Comparison of ENCODE assay signal across 9 mouse cellular contexts in the genomic region with DNA sequence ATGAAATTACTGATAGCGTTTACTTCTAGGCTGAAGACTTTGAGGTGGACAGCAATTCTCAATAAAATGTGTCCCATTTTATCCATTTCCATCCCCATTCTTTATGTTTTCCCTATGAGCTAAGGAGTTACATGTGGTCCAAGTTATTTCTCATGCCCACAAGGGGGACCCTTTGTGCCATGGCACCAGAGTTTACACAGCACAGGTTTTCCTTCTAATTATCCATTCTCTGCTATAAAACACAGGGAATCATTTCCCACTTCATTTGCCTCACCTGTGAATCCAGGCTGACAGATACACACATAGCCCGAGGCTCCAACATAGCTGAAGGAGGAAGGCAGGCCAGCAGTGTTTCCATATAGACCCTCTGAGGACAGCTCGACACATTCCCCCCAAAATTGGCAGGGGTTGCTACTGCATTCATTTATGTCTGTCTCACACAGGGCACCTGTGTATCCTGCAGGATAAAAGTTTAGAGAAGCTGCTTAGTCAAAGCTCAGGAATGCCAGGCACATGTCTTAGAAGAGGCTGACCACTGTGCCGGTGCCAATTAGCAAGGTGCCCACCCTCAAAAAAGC.
A peak's percentile ranks its signal among the peaks of the same experiment; 100 is the strongest.
DNase-seq lines count a peak whose midpoint lies in the region; ATAC-seq and TF ChIP-seq lines count a peak whose summit lies in the region.
"Had no signal": no experiment of that assay in that cellular context is flagged by ENCODE, and none has a peak within 500 bp of the region (broad histone marks: within the 10 kb centered on the region; RNA-seq: fewer than 3 reads in every experiment).

No protein-coding gene starts in this region.

- no peak overlapping the region for H3K4me2 ChIP-seq in hindbrain, postnatal 0 days (ENCODE audit: low read depth, low read length)
- no peak overlapping the region for H3K4me2 ChIP-seq in hindbrain, embryonic 11.5 days (replicated peaks; ENCODE audit: low read depth, low read length)
- H3K4me2 ChIP-seq: lung, embryonic 15.5 days had no signal

- ATAC-seq in hindbrain, postnatal 0 days, result 0 out of 2 replicates have a peak, but pooled peaks have one; percentile 51
- no peak for ATAC-seq in hindbrain, embryonic 11.5 days (ENCODE audit: low FRiP score)

- no peaks in the 10 kb centered on the region for H3K36me3 ChIP-seq in hindbrain, postnatal 0 days (ENCODE audit: insufficient read depth, low read length)
- no peaks in the 10 kb centered on the region for H3K36me3 ChIP-seq in hindbrain, embryonic 11.5 days (ENCODE audit: control insufficient read depth, insufficient read depth, low read length)
- H3K36me3 ChIP-seq: lung, embryonic 15.5 days had no signal

- no peak overlapping the region for H3K4me3 ChIP-seq in hindbrain, postnatal 0 days (ENCODE audit: low read length)
- H3K4me3 ChIP-seq in hindbrain, embryonic 11.5 days (ENCODE audit: low read depth, low read length), result no peak overlapping the region
- H3K4me3 ChIP-seq: lung, embryonic 15.5 days had no signal

- H3K27me3 ChIP-seq in hindbrain, postnatal 0 days (ENCODE audit: insufficient read depth, low read length), result no peaks in the 10 kb centered on the region
- H3K27me3 ChIP-seq in hindbrain, embryonic 11.5 days (ENCODE audit: control insufficient read depth, insufficient read depth, low read length), result no peaks in the 10 kb centered on the region
- H3K27me3 ChIP-seq: lung, embryonic 15.5 days had no signal

- no peak overlapping the region for H3K27ac ChIP-seq in hindbrain, postnatal 0 days
- H3K27ac ChIP-seq in hindbrain, embryonic 11.5 days (ENCODE audit: low read depth, low read length), result no peak overlapping the region
- H3K27ac ChIP-seq: lung, embryonic 15.5 days had no signal

- peak; percentile 33 for DNase-seq in hindbrain, postnatal 0 days (ENCODE audit: low spot score)
- no peak for DNase-seq in hindbrain, embryonic 11.5 days (ENCODE audit: low spot score)
- DNase-seq in A20 (ENCODE audit: low read depth, low spot score), result peak; percentile 38
- DNase-seq in Muller cell, postnatal 12 days (ENCODE audit: inconsistent ontology term), result peak; percentile 9
- DNase-seq in kidney, postnatal 36 days, result peak; percentile 29 to 48
- DNase-seq in adrenal gland, postnatal 25 days, result no peak
- no peak for DNase-seq in thymus, postnatal 0 days (ENCODE audit: low spot score)
- DNase-seq: cerebellum, adult 2 months had no signal

- H3K9ac ChIP-seq in hindbrain, postnatal 0 days (replicated peaks; ENCODE audit: low read length), result no peak overlapping the region
- no peak overlapping the region for H3K9ac ChIP-seq in hindbrain, embryonic 11.5 days (ENCODE audit: low read depth, low read length)
- H3K9ac ChIP-seq: lung, embryonic 15.5 days had no signal

- WGBS in hindbrain, postnatal 0 days, result 72% methylated on average over 4 of the region's 4 CpGs
- WGBS in hindbrain, embryonic 11.5 days, result 84% methylated on average over 4 of the region's 4 CpGs

- H3K4me1 ChIP-seq in hindbrain, postnatal 0 days (ENCODE audit: insufficient read depth, low read length), result no peaks in the 10 kb centered on the region
- H3K4me1 ChIP-seq in hindbrain, embryonic 11.5 days (replicated peaks; ENCODE audit: control insufficient read depth, insufficient read depth, low read length), result no peaks in the 10 kb centered on the region
- H3K4me1 ChIP-seq: lung, embryonic 15.5 days had no signal

- H3K9me3 ChIP-seq in hindbrain, postnatal 0 days (ENCODE audit: low read length), result no peaks in the 10 kb centered on the region
- no peaks in the 10 kb centered on the region for H3K9me3 ChIP-seq in hindbrain, embryonic 11.5 days (ENCODE audit: control insufficient read depth, low read length)
- H3K9me3 ChIP-seq: lung, embryonic 15.5 days had no signal

- TF ChIP-seq CTCF in hindbrain, postnatal 0 days (IDR thresholded peaks at IDR 0.05; ENCODE audit: low read depth), result peak; percentile 67

Comparison
In these comparisons a context has a peak if more than half of its experiments do, and no peak if none do; other contexts are left out.
1. DNase-seq: peak in hindbrain, postnatal 0 days (single experiment), A20 (single experiment), Muller cell, postnatal 12 days (single experiment) and kidney, postnatal 36 days (2 of 2); none in hindbrain, embryonic 11.5 days (single experiment), adrenal gland, postnatal 25 days (single experiment) and thymus, postnatal 0 days (single experiment).